ENCODE assay signal across 20 mouse cellular contexts in genomic region chr1:64609145-64609544, GRCm38 (mm10). TPM values are rescaled to one million over a fixed set of nuclear protein-coding genes. Genes with fewer than 3 reads are reported as not detected.
DNase-seq lines count a peak whose midpoint lies in the region; ATAC-seq lines count a peak whose summit lies in the region.
"Had no signal": no experiment of that assay in that cellular context is flagged by ENCODE, and none has a peak within 500 bp of the region (broad histone marks: within the 10 kb centered on the region; RNA-seq: fewer than 3 reads in every experiment).

No protein-coding gene starts in this region.

- DNase-seq in limb, embryonic 10.5 days (ENCODE audit: low spot score) = no peak
- DNase-seq in c-Kit-negative CD71-positive TER-119-positive erythroid progenitor cells, embryonic 14.5 days (ENCODE audit: low read depth, low spot score) = peak; percentile 37
- DNase-seq in liver = peak; percentile 55
- no peak for DNase-seq in hindbrain, embryonic 11.5 days (ENCODE audit: low spot score)
- no peak for DNase-seq in lung, postnatal 10 days
- no peak for DNase-seq in kidney, adult 8-10 months
- DNase-seq: cerebellum, adult 8-10 months; embryo, embryonic 11 days; heart, postnatal 4 days; layer of hippocampus, adult 9-11 months; lung, adult 18-20 months; right cerebral cortex, postnatal 4 days; thymus, adult 2 months had no signal

- H3K4me3 ChIP-seq in limb, embryonic 12.5 days (replicated peaks) = no peak overlapping the region
- H3K4me3 ChIP-seq in limb, embryonic 10.5 days = no peak overlapping the region
- no peak overlapping the region for H3K4me3 ChIP-seq in hindbrain, embryonic 11.5 days (ENCODE audit: low read depth, low read length)
- H3K4me3 ChIP-seq: heart, embryonic 12.5 days; neural tube, embryonic 12.5 days had no signal

- H3K4me1 ChIP-seq in limb, embryonic 12.5 days (replicated peaks) = no peaks in the 10 kb centered on the region
- no peaks in the 10 kb centered on the region for H3K4me1 ChIP-seq in limb, embryonic 10.5 days
- no peaks in the 10 kb centered on the region for H3K4me1 ChIP-seq in hindbrain, embryonic 11.5 days (replicated peaks; ENCODE audit: control insufficient read depth, insufficient read depth, low read length)
- H3K4me1 ChIP-seq: neural tube, embryonic 12.5 days had no signal

- H3K9ac ChIP-seq in limb, embryonic 12.5 days (replicated peaks) = no peak overlapping the region
- H3K9ac ChIP-seq in hindbrain, embryonic 11.5 days (ENCODE audit: low read depth, low read length) = no peak overlapping the region
- H3K9ac ChIP-seq: heart, embryonic 12.5 days; neural tube, embryonic 12.5 days had no signal

- no peaks in the 10 kb centered on the region for H3K27me3 ChIP-seq in limb, embryonic 12.5 days
- H3K27me3 ChIP-seq in limb, embryonic 10.5 days (ENCODE audit: low read depth, poor library complexity, severe bottlenecking) = no peaks in the 10 kb centered on the region
- no peaks in the 10 kb centered on the region for H3K27me3 ChIP-seq in hindbrain, embryonic 11.5 days (ENCODE audit: control insufficient read depth, insufficient read depth, low read length)
- H3K27me3 ChIP-seq: heart, embryonic 12.5 days; neural tube, embryonic 12.5 days had no signal

- WGBS in limb, embryonic 12.5 days = 86% methylated on average over 4 of the region's 4 CpGs
- 89% methylated on average over 4 of the region's 4 CpGs for WGBS in limb, embryonic 10.5 days
- 89% methylated on average over 4 of the region's 4 CpGs for WGBS in hindbrain, embryonic 11.5 days

- no peak overlapping the region for H3K4me2 ChIP-seq in limb, embryonic 12.5 days
- no peak overlapping the region for H3K4me2 ChIP-seq in hindbrain, embryonic 11.5 days (replicated peaks; ENCODE audit: low read depth, low read length)
- H3K4me2 ChIP-seq: heart, embryonic 12.5 days; neural tube, embryonic 12.5 days had no signal

- H3K27ac ChIP-seq in limb, embryonic 12.5 days = peak overlapping the region; percentile 35; the same call in 1 of the 2 replicates
- no peak overlapping the region for H3K27ac ChIP-seq in limb, embryonic 10.5 days
- H3K27ac ChIP-seq in hindbrain, embryonic 11.5 days (ENCODE audit: low read depth, low read length) = no peak overlapping the region
- H3K27ac ChIP-seq: kidney, postnatal 0 days; neural tube, embryonic 12.5 days had no signal

- peaks cover 63% of the 10 kb centered on the region for H3K36me3 ChIP-seq in limb, embryonic 12.5 days
- peaks cover 73% of the 10 kb centered on the region for H3K36me3 ChIP-seq in limb, embryonic 10.5 days
- H3K36me3 ChIP-seq in hindbrain, embryonic 11.5 days (ENCODE audit: control insufficient read depth, insufficient read depth, low read length) = no peaks in the 10 kb centered on the region

- no peak for ATAC-seq in limb, embryonic 12.5 days (ENCODE audit: insufficient number of reproducible peaks, insufficient read depth, low FRiP score, low TSS enrichment, low read depth)
- ATAC-seq in megakaryocyte-erythroid progenitor cell, adult 5-6 weeks (replicated peaks; ENCODE audit: low FRiP score, low TSS enrichment, poor library complexity, severe bottlenecking) = peak; percentile 88
- no peak for ATAC-seq in hindbrain, embryonic 11.5 days (ENCODE audit: low FRiP score)
- ATAC-seq: activated CD4-positive, CD25-positive, alpha-beta regulatory T cell, adult 4 months; midbrain, embryonic 16.5 days had no signal

- H3K9me3 ChIP-seq in limb, embryonic 12.5 days = no peaks in the 10 kb centered on the region
- H3K9me3 ChIP-seq in limb, embryonic 10.5 days (replicated peaks) = no peaks in the 10 kb centered on the region
- no peaks in the 10 kb centered on the region for H3K9me3 ChIP-seq in hindbrain, embryonic 11.5 days (ENCODE audit: control insufficient read depth, low read length)
- H3K9me3 ChIP-seq: heart, embryonic 12.5 days; neural tube, embryonic 12.5 days had no signal

RNA-seq across cellular contexts. Expression of gene Mettl21a, which starts 7.9 kb away (rescaled TPM):
- polyA plus RNA-seq in limb, embryonic 12.5 days (2016; fragmentation: Nextera tagmentation; extraction: Ambion mirVana) = 20.5 and 22.5 TPM in 2 replicates
- 17.7 and 21.6 TPM in 2 replicates for polyA plus RNA-seq in limb, embryonic 10.5 days (2016; fragmentation: Nextera tagmentation; extraction: Ambion mirVana)
- 6.5 and 12.9 TPM in 2 replicates for total RNA-seq in megakaryocyte-erythroid progenitor cell, adult 5-6 weeks (2014; fragmentation: Nextera tagmentation)
- total RNA-seq in megakaryocyte-erythroid progenitor cell, adult 5-6 weeks (2017) = 3.7 and 8.3 TPM in 2 replicates
- polyA plus RNA-seq in hindbrain, embryonic 11.5 days (2014; fragmentation: Nextera tagmentation; extraction: Ambion mirVana) = 22.0 and 24.4 TPM in 2 replicates

Comparison
In these comparisons a context has a peak if more than half of its experiments do, and no peak if none do; other contexts are left out.
1. DNase-seq: peak in c-Kit-negative CD71-positive TER-119-positive erythroid progenitor cells, embryonic 14.5 days (single experiment) and liver (single experiment); none in limb, embryonic 10.5 days (single experiment), hindbrain, embryonic 11.5 days (single experiment), lung, postnatal 10 days (single experiment) and kidney, adult 8-10 months (0 of 2).